Mouse (Mus musculus): ENCODE measurements around the gene Fstl4. TPM values are rescaled to one million over a fixed set of nuclear protein-coding genes. Genes with fewer than 3 reads are reported as not detected.

Fstl4 gene
- total RNA-seq (2015; ENCODE audit: low replicate concordance) (not detected in 2 replicates), total RNA-seq (2017; ENCODE audit: low replicate concordance) (not detected in 2 replicates)

DNA sequence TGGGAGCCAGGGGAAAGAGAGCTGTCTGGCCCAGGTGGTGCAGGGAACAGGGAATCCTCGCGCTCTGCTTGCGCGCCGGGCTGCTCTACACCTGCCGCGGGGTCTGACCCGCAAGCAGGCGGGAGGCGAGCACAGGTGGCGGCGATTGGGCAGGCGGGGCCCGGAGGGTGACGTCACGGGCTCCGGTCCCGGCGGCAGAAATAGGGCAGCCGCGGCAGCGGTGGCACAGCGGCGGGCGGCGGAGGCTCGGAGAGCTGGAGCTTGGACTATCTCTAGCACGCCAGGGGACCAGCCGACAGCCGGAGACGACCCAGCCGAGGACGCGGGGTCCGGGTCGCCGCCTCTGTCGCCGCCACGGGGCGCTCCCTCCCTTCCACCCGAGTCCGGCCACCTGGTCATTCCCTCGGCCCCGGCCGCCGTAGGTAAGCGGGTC, at the start of gene Fstl4:
TSS of gene Fstl4 (plus strand) at position 174 of the 433 bp plus-strand sequence.
- no peak for ATAC-seq (replicated peaks; ENCODE audit: low FRiP score, poor library complexity, severe bottlenecking)

DNA sequence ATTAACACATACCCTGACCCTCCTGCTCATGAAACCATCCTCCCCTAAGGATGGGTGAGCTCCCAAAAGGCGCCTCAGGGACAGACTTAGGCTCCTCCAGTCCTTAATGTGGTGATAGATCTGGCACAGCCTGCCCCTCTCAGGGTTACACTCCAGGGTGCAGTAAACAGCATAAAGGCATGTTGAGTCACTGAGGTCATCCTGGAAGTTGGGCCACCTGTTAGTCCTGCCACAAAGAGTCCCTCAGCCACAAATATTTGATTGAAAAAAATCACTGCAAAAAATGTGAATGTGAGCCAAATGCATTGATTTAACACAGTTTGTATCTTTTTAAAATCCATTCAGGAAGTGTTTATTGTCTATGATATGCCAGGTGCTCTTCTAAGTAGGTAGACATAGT, 45.9 kb upstream of the Fstl4 start:
- ATAC-seq (replicated peaks; ENCODE audit: low FRiP score, poor library complexity, severe bottlenecking) = no peak

DNA sequence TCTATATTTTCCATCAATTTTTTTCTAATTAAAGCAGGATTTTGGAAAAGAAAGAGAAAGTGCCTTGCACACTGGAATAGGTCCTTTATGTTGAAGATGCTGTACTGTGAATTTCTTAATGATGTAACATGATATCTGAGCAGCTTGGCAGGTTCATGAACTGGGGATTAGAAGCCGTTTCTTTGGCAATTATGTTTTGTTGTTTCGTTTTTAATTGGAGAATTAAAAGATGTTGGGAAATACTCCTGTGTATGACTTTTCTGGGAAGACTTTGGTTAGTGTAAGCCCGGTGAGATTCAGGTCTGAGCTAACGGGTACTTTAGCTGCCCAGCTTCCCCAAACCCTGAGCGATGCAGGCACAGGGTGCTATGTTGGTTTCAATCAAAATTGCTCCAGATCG, 43.3 kb upstream of the Fstl4 start:
- ATAC-seq (replicated peaks; ENCODE audit: low FRiP score, poor library complexity, severe bottlenecking) = no peak

DNA sequence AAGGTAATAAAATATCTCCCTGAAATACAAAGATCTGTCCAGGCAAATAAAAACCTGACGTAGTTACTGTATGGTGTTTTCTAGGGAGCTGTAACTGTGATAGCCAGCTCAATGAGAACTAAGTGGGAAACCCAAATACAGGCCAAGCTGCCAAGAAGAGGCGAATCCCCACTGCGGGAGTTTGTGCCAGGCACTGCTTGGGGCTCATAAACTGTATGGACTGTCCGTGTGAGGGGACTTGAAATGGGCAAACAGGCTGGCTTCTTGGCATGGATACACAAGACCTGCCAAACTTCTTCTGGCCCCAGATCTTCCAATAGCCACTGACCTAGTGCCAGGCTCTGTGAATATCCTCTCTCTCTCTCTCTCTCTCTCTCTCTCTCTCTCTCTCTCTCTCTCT, 41.7 kb upstream of the Fstl4 start:
- ATAC-seq (replicated peaks; ENCODE audit: low FRiP score, poor library complexity, severe bottlenecking) = no peak

DNA sequence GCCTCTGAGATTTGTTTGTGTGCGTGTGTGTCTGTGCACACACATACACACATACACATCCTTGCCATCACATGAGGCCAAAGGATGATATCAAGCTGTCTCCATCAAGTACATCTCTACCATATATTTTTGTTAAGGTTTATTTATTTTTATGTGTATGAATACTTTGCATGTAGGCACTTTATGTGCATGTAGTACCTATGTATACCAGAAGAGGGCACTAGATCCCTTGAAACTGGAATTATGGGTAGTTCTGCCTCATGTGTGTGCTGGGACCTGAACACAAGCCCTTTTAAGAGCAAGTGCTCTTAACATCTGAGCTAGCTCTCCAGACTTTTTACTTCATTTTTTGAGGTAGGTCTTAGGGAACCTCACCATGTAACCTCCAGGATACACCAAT, 38.4 kb upstream of the Fstl4 start:
- no peak for ATAC-seq (replicated peaks; ENCODE audit: low FRiP score, poor library complexity, severe bottlenecking)

DNA sequence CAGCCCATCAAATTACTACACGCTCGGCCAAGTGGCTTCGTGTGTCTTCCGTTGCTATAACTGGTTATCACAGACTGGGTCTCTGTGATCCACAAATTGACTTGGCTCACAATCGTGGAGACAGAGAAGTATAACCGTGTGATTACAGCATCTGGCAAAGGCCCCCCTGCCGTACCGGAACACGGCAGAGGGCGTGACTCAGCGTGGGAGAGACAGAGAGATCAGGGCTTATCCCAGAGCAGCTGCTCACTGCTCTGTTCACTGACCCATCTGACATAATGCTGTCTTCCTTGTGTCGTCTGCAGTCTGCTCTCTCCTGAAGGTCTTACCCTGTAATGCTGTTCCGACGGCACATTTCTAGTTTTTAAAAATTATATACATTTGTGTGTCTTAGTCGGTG, 36.0 kb upstream of the Fstl4 start:
- no peak for ATAC-seq (replicated peaks; ENCODE audit: low FRiP score, poor library complexity, severe bottlenecking)

DNA sequence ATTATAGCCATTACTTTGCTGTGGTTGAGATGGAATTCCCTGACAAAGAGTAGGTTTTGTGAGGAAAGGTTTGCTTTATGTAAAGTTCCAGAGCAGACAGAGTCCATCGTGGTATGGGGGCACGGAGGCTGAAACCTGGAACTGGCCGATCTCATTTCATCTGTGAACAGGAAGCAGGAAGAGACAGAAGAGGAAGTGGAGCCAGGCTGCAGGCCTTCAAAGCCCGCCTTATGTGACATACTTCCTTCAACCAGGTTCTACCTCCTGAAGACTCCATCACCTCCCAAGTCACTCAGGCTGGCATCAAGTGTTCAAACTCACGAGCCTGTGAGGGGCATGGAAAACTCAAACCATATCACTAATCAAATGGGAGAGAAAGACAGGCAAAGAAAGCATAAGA, 34.5 kb upstream of the Fstl4 start:
- no peak for ATAC-seq (replicated peaks; ENCODE audit: low FRiP score, poor library complexity, severe bottlenecking)

DNA sequence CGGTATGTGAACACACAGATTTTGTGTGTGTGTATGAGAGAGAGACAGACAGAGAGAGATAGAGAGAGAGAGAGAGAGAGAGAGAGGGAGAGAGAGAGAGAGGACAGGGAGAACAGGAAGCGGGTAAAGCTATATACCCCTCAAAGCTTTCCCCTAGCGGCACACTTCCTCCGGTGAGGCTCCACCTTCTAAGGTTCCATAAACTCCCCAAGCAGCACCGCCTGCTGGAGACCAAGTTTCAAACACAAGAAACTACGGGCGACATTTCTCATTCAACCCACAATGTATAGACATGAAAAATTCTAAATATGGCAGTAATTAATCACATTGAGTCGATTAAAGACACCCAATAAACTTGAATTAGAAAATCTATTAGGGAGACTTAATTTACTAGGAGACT, 32.5 kb upstream of the Fstl4 start:
- no peak for ATAC-seq (replicated peaks; ENCODE audit: low FRiP score, poor library complexity, severe bottlenecking)

DNA sequence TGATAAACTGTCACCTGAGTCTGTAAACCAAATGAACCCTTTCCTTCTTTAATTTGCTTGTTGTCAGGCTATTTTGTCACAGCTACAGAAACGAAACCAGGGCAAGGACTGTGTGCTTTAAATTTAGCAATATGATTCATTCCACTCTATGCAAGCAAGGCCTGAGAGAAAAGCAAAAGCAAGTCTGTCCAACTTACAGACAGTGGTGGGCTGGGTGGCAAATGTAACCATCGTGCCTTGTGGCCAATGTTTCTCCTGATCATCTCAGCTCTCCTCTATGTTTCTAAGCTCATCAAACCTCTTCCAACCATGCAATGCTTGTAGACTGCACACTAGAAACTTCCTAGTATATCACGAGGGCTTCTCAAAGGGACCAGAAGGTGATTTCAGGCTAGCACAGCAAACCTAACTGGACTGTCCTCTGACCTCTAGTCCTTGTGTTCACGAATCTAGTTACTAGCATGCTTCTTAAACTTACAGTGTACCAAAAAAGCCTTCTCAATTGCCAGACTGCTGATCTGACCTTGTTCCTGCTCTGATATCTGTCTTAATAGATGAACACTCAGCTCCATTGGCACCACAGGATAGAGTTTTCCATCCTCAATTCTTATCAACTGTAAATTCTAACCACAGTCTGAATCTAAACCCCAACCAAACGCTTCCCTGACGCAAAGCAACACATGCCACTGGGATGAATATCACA, 29.8 kb upstream of the Fstl4 start:
- no peak for ATAC-seq (replicated peaks; ENCODE audit: low FRiP score, poor library complexity, severe bottlenecking)

DNA sequence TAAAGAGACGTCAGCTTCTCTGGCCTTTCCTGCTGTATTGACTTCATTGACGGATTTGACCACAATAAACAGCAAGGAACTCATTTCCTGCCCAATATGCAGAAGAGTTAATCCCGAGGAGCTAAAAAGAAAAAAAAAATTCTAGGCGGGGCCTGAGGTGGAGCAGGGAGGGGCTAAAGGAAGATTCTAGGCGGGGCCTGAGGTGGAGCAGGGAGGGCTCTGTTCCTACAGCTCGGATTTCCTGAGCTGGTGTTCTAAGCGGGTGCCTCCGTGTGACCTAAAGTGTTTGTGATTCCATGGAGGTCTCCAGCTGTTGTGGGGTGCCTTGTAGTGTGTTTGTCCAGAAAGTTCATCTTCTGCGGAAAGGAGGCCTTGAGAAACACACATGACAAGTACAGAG, 25.2 kb upstream of the Fstl4 start:
- no peak for ATAC-seq (replicated peaks; ENCODE audit: low FRiP score, poor library complexity, severe bottlenecking)

DNA sequence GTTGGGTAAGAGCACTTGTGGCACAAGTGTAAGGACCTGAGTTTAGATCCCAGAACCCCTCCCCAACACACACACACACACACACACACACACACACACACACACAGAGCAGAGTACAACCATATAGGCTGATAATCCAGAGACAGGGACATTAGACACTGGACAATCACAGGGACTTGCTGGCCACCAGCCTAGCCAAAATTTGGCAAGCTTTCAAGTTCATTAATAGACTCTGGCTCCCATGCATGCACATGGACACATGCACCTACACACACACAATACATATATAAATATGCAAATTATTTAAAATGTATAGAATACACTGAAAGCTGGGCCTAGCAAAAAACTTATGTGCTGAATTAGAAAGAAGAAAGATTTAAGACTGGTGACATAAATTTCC, 24.0 kb upstream of the Fstl4 start:
- ATAC-seq (replicated peaks; ENCODE audit: low FRiP score, poor library complexity, severe bottlenecking) = no peak

DNA sequence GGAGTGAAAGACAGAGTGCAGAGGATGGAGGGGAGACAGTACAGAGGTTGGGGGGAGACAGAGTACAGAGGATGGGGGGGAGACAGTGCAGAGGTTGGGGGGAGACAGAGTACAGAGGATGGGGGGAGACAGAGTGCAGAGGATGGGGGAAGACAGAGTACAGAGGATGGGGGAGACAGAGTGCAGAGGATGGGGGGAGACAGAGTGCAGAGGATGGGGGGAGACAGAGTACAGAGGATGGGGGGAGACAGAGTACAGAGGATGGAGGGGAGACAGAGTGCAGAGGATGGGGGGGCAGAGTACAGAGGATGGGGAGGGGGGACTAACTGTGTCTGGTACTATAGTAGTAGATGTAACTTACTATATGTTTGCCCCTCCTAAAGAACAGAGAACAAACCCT, 20.5 kb upstream of the Fstl4 start:
- no peak for ATAC-seq (replicated peaks; ENCODE audit: low FRiP score, poor library complexity, severe bottlenecking)

DNA sequence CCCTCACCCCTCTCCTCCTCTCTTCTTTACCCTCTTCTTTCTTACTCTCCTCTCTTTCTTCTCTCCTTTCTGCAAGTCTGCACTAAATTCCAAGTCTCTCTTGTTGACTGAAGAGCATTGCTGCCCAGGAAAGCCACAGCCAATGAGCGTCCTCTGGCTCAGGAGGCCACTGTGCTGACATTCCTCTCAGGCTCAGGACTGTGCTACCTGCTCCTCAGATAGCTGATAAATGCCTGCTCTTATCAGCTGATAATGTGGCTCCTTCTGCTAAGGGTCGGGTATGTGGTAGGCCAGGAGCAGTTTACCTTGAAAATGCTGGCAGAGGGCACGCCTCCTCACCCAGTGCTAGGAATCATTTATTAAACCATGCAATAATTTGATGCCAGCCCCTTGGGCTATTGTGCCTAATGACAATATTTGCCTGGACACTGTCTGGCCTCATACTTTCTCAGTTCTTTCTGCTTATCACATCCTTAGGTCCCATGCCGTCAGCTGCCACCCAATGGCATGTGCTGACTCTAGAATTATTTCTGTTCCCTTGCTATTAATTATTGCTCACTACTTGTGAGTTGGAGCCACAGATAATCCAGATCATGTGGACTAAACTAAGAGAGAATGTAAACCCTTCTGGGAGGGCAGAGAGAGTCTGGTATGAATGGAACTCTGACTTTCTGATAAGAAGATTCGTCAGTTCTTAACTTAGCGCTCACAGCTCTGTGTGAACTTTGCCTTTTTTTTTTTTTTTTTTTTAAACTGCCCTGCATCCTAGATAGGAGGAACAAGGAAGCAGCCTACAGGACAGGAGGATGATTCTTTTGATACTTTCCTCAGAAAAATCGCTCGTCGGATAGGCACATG, 19.6 kb upstream of the Fstl4 start:
- no peak for ATAC-seq (replicated peaks; ENCODE audit: low FRiP score, poor library complexity, severe bottlenecking)

DNA sequence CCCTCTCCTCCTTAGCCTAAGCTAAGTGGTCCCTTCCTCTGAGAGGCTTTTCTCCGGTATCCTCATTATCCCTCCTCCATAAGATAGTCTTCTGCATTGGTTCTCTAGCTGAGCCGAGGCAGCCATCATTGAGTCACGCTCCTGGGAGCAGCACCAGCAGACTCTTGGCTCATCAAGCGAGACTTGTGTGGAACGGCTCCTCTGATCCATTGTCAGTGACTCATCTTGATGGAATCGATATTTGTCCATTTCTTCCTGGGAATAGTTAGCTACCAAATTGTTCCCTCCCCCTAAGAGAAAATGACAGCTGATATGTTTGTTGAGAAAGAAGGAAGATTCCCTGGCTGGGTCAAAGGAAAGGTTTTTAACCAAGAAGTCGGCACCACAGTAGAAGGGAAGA, 17.2 kb upstream of the Fstl4 start:
- ATAC-seq (replicated peaks; ENCODE audit: low FRiP score, poor library complexity, severe bottlenecking) = no peak

DNA sequence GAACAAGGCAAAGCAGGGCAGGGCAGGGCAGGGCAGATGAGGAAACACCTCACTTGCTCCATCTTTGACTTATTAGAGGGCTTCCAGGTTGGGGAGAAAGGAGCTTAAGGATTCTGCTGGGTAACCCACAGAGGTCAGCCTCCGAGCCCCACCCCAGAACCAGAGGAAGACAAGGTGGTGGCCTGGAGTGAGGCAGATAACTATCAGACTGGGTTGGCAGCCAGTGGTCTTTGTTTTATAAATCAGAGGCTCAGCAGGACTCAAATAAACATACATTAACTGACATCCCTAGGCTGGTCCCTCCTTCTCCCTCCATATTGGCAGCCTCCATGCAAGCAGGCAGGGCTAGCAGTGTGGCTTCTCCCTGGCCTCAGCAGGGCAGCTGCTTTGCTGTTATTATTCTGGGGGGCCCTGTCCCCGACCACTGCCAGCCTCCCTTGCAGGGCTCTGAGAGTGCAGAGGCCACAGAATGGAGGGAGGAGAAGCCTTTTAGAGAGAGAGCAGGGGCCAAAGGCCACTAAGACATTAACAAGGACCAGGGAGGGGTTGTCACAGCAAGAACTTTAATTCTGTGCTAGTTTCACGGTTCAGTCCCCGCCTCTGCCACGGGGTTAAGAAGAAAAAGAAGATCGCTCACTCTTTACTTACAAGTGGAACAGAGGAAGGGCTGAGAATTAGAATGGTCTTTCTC, 16.5 kb upstream of the Fstl4 start:
- ATAC-seq (replicated peaks; ENCODE audit: low FRiP score, poor library complexity, severe bottlenecking) = no peak

DNA sequence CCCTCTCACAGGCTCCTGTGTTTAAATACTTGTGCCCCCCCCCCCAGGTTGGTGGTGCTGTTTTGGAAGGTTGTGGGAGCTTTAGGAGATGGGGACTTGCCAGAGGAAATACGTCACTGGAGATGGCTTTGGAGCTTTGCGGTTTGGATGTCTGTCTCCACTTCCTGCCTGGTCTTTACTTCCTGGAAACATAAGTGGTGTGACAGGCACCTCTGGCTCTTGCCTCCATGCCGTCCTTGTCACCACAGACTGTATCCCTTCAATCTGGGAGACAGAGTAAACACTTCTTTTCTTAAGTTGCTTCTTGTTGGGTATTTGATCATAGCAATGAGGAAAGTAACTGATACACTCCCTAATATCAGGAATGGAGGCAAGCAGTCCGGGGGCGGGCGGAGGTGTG, 14.4 kb upstream of the Fstl4 start:
- ATAC-seq (replicated peaks; ENCODE audit: low FRiP score, poor library complexity, severe bottlenecking) = no peak

DNA sequence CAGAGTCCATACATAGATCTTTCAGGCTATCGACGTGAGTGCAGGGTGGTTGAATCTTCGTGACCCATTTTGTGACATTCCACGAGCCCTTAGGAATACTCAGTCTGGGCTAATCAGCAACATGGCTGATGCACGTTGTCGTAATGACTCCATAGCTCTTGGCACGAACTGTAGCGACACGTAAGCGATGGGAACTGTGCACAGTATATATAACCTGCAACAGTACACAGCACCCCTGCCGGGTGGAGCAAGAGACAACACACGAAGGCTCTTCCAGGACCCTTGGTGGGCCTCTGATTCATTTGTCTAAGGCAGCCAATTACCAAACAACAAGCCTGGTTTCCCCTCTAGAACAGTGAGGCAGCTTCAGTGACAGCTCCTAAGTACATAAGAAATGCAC, 11.9 kb upstream of the Fstl4 start:
- no peak for ATAC-seq (replicated peaks; ENCODE audit: low FRiP score, poor library complexity, severe bottlenecking)

DNA sequence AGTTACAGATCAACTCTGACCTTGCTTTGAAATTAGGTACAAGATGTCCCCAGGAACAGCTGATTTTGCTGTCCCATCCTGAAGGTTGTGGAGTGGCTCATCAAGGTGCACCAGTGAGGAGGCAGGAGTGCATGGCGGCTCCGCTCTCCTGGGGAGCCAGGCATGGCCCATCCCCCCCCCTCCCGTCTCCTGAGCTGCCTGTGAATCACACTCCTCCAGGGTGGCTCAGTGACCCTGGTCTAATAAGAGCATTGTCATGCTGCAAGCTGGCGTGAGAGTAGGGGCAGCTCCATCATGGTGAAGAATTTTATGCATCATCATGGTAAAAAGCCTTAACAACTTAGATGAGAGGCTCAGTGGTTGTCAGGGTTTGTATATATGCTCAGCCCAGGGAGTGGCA, 11.2 kb upstream of the Fstl4 start:
- no peak for ATAC-seq (replicated peaks; ENCODE audit: low FRiP score, poor library complexity, severe bottlenecking)

DNA sequence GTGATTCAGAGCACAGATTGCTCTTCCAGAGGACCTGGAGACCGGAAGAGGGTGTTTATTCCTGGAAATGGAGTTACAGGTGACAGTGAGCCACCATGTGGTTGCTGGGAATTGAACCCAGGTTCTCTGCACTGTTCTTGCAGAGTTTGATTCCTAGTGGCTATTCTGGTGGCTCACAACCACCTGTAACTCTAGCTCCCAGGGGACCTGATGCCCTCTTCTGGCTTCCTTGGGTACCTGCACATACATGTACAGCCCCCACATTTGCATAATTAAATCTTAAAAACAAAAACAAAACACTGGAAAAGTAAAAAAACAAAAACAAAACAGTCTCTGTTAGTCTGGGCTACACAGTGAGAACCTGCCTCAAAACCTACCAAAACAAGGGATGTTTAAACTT, 2.6 kb upstream of the Fstl4 start:
- ATAC-seq (replicated peaks; ENCODE audit: low FRiP score, poor library complexity, severe bottlenecking) = no peak

DNA sequence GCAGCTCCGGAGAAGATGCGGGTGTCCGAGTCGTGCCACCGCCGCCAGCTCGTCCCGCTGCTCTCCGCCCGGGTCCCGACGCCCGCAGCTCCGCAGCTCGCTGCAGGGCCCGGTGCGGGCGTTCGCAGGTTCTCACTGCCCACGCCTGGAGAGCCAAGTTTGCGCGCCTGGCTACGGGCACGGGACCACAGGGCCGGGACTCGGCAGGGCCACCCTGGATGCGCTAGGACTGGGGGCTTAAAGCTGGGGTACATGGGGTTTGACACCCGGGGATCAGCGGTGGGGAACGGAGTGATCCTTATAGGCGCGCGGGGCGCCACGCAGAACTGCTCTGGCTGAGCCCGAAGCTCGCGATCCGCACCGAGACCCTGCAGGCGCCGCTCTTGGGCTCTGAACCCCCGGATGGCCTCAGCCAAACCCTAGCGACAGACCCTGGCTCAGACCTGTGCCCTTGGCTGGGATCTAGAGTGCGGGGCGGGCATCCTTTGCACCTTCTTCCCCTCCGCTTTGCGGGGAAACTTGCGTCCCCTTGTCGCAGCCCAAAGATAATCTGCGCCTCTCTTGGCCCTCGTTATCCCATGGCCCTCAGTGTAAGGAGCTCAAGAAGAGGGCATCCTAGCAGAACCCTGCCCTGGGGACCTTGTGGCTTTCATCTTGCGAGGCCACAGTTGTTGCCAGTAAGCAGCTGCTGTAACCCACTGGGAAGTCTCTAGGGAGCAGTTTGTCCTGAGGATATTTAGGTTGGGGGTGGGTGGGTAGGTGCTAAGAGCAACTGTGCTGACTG, 652 bp downstream of the Fstl4 start:
- no peak for ATAC-seq (replicated peaks; ENCODE audit: low FRiP score, poor library complexity, severe bottlenecking)

Data from erythroid progenitor cell, adult 5-6 weeks (primary cell).